Mouse (Mus musculus): ENCODE data around the gene Dusp1. TPM values are rescaled to one million over a fixed set of nuclear protein-coding genes. Genes with fewer than 3 reads are reported as not detected.

Dusp1 gene
- total and polyA plus RNA-seq, 3 experiments = 61.4 to 122 (median 71.3) TPM

DNA sequence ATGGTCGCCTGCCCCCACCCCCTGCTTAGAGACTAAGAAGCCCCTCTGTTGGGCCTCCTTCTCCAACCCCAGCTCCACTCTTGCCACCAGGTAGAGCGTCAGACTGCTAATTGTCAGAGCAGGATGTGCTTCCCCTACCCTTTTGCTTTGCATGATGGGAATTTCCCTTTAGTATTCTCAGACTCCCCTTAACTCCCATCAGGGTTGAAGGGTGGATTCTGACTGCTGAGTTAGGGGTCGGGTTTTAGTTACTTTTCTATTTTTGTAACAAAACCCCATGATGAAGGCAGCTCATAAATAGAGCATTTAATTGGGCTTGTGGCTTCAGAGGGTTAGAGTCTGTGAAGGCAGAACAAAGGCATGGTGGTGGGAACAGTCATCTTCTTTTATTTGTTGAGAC lies 8.9 kb downstream of the Dusp1 start:
- no peak overlapping the region for H3K4me3 ChIP-seq
- intact Hi-C loops (cut with DNase I) = no loop called here
- H3K27me3 ChIP-seq (ENCODE audit: control insufficient read depth, insufficient read depth, low read length) = no peaks in the 10 kb centered on the region
- DNase-seq = no peak
- TF ChIP-seq POLR2A (IDR thresholded peaks at IDR 0.05; ENCODE audit: insufficient read depth, low read depth, low read length) (no peak), CTCF (IDR thresholded peaks at IDR 0.05) (no peak), EP300 (IDR thresholded peaks at IDR 0.05; ENCODE audit: insufficient read depth, low read depth, low read length) (no peak)
- WGBS = 64% methylated on average over 3 of the region's 3 CpGs
- no peak overlapping the region for H3K27ac ChIP-seq
- peaks cover 7% of the 10 kb centered on the region for H3K4me1 ChIP-seq (ENCODE audit: control insufficient read depth, insufficient read depth, low read length)
- H3K36me3 ChIP-seq (ENCODE audit: control insufficient read depth, insufficient read depth, low read length) = no peaks in the 10 kb centered on the region
- no peaks in the 10 kb centered on the region for H3K79me2 ChIP-seq (replicated peaks; ENCODE audit: control insufficient read depth, insufficient read depth, low read length)
- no peak overlapping the region for H3K9ac ChIP-seq (ENCODE audit: low read depth, low read length)

DNA sequence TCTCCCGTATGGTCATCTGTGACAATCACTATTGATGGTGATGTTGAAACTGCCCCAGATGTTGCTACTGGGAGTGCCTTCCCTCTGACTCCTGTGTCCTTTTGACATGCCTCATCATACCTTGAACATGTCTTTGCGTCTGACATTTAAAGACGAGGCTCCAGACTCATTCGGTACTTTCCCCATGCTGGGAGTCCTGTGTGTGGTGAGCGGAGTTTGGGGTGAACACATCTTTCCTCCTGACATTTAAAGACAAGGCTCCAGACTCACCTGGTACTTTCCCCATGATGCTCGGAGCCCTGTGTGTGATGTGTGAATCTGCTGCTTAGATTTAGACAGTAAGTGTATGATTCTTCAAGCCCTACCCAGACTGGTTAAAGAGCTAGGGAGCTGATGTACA lies 10.8 kb downstream of the Dusp1 start:
- Histone ChIP-seq H3K36me3 (ENCODE audit: control insufficient read depth, insufficient read depth, low read length) (no peaks in the 10 kb centered on the region), H3K4me1 (ENCODE audit: control insufficient read depth, insufficient read depth, low read length) (peaks cover 10% of the 10 kb centered on the region), H3K4me3 (no peak overlapping the region), H3K27ac (no peak overlapping the region), H3K27me3 (ENCODE audit: control insufficient read depth, insufficient read depth, low read length) (no peaks in the 10 kb centered on the region), H3K9ac (ENCODE audit: low read depth, low read length) (no peak overlapping the region), H3K79me2 (replicated peaks; ENCODE audit: control insufficient read depth, insufficient read depth, low read length) (no peaks in the 10 kb centered on the region)
- no peak for TF ChIP-seq POLR2A (IDR thresholded peaks at IDR 0.05; ENCODE audit: insufficient read depth, low read depth, low read length)
- TF ChIP-seq CTCF (IDR thresholded peaks at IDR 0.05) = no peak
- intact Hi-C loops (cut with DNase I) = no loop called here
- DNase-seq = no peak
- WGBS = 94% methylated on average over 6 of the region's 6 CpGs

DNA sequence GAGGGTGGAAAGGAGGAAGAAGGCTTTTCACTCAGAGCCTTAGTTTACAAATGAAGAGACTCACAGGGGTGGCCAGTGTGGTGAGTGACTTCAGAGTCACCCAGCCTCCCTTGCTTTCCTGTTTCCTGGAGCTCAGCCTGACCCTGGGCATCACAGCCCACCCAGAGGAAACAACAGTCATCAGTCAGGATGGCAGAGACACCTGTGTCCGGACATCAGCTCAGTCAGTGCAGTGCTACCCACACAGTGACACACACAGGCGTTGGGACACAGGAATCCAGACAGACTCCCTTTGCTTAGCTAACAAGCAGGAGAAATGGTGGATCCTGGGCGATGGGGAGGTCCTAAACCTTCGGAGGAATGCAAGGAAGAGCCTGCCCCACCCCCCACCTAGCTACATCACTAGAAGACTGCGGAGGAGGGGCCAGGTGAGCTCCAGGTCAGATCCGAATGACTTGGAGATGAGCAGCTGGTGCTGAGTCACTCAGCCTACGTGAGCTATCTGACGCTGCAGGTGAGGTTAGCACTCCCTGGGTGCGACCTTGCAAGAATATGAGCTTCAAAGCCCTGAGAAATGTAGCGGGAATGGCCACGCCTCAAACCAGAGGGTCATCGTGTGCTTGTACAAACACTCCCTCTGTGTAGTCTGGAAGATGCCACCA lies 12.6 kb downstream of the Dusp1 start:
- intact Hi-C loops (cut with DNase I) = loop anchor here (2.0 kb wide), 1 partner anchor 34 kb away; no protein-coding TSS in a partner anchor
- H3K9ac ChIP-seq (ENCODE audit: low read depth, low read length) = no peak overlapping the region

DNA sequence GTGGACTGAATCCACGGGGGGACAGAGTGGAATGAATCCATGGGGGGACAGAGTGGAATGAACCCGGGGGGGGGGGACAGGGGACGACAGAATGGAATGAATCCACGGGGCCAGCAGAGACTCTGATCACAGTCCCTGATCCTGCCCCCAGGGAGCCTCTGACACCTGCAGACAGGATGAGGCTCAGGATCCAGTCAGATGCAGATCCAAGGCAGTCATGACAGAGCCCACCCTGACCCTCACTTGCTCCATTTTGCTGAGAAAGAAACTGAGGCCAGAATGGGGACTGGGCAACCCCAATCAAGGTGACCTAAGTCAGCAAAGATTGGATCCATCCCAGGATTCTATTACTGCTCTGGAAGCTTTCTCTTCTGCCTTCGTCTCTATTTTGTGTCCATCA lies 13.4 kb downstream of the Dusp1 start:
- no peaks in the 10 kb centered on the region for H3K36me3 ChIP-seq (ENCODE audit: control insufficient read depth, insufficient read depth, low read length)
- H3K9ac ChIP-seq (ENCODE audit: low read depth, low read length) = no peak overlapping the region
- intact Hi-C loops (cut with DNase I) = loop anchor here (1.0 to 2.0 kb wide), 2 partner anchors 34 to 69 kb away; no protein-coding TSS in a partner anchor
- H3K4me3 ChIP-seq = no peak overlapping the region
- H3K27me3 ChIP-seq (ENCODE audit: control insufficient read depth, insufficient read depth, low read length) = no peaks in the 10 kb centered on the region
- TF ChIP-seq EP300 (IDR thresholded peaks at IDR 0.05; ENCODE audit: insufficient read depth, low read depth, low read length) (no peak), CTCF (IDR thresholded peaks at IDR 0.05) (no peak), POLR2A (IDR thresholded peaks at IDR 0.05; ENCODE audit: insufficient read depth, low read depth, low read length) (no peak)
- no peaks in the 10 kb centered on the region for H3K79me2 ChIP-seq (replicated peaks; ENCODE audit: control insufficient read depth, insufficient read depth, low read length)
- peaks cover 13% of the 10 kb centered on the region for H3K4me1 ChIP-seq (ENCODE audit: control insufficient read depth, insufficient read depth, low read length)
- peak in 1 of 2 experiments; percentile 23 for DNase-seq
- 25% methylated on average over 5 of the region's 5 CpGs for WGBS
- H3K27ac ChIP-seq = peak overlapping the region; percentile 60

More for the DNA sequence above, 12.6 kb downstream of the Dusp1 start:
- 54% methylated on average over 12 of the region's 12 CpGs for WGBS
- DNase-seq = peak in 1 of 2 experiments; percentile 32
- H3K27me3 ChIP-seq (ENCODE audit: control insufficient read depth, insufficient read depth, low read length) = no peaks in the 10 kb centered on the region
- H3K4me3 ChIP-seq = no peak overlapping the region
- peaks cover 13% of the 10 kb centered on the region for H3K4me1 ChIP-seq (ENCODE audit: control insufficient read depth, insufficient read depth, low read length)
- H3K36me3 ChIP-seq (ENCODE audit: control insufficient read depth, insufficient read depth, low read length) = no peaks in the 10 kb centered on the region
- no peaks in the 10 kb centered on the region for H3K79me2 ChIP-seq (replicated peaks; ENCODE audit: control insufficient read depth, insufficient read depth, low read length)
- peak overlapping the region; percentile 60 for H3K27ac ChIP-seq
- no peak for TF ChIP-seq EP300 (IDR thresholded peaks at IDR 0.05; ENCODE audit: insufficient read depth, low read depth, low read length)

DNA sequence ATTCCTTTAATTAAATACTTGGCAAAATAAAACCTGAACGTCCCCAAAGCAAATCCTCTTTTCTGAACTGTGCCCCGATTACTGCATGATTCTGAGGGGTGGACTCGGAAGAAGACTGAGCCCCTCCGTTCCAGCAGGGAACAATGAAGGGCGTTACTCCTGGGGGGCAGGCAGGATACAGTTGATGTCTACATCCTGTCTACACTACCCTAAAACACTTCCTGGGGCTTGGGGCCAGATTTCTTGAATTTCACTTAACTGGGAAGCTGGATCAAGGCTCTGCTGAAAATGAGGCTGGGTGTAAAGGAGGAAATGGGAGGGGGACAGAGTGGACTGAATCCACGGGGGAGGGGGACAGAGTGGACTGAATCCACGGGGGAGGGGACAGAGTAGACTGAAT lies 14.2 kb downstream of the Dusp1 start:
- Histone ChIP-seq H3K27ac (peak overlapping the region; percentile 94), H3K27me3 (ENCODE audit: control insufficient read depth, insufficient read depth, low read length) (no peaks in the 10 kb centered on the region), H3K4me3 (peak overlapping the region; percentile 29), H3K4me1 (ENCODE audit: control insufficient read depth, insufficient read depth, low read length) (peaks cover 13% of the 10 kb centered on the region), H3K36me3 (ENCODE audit: control insufficient read depth, insufficient read depth, low read length) (no peaks in the 10 kb centered on the region), H3K9ac (ENCODE audit: low read depth, low read length) (no peak overlapping the region), H3K79me2 (replicated peaks; ENCODE audit: control insufficient read depth, insufficient read depth, low read length) (no peaks in the 10 kb centered on the region)
- peak; percentile 69 to 81 for DNase-seq
- TF ChIP-seq EP300 (IDR thresholded peaks at IDR 0.05; ENCODE audit: insufficient read depth, low read depth, low read length) (peak; percentile 99), POLR2A (IDR thresholded peaks at IDR 0.05; ENCODE audit: insufficient read depth, low read depth, low read length) (peak; percentile 62; the same call in 1 of the 2 replicates), CTCF (IDR thresholded peaks at IDR 0.05) (no peak)
- WGBS = 37% methylated on average over 7 of the region's 7 CpGs
- intact Hi-C loops (cut with DNase I) = loop anchor here (1.0 to 2.0 kb wide), 5 partner anchors 35 to 82 kb away; no protein-coding TSS in a partner anchor

DNA sequence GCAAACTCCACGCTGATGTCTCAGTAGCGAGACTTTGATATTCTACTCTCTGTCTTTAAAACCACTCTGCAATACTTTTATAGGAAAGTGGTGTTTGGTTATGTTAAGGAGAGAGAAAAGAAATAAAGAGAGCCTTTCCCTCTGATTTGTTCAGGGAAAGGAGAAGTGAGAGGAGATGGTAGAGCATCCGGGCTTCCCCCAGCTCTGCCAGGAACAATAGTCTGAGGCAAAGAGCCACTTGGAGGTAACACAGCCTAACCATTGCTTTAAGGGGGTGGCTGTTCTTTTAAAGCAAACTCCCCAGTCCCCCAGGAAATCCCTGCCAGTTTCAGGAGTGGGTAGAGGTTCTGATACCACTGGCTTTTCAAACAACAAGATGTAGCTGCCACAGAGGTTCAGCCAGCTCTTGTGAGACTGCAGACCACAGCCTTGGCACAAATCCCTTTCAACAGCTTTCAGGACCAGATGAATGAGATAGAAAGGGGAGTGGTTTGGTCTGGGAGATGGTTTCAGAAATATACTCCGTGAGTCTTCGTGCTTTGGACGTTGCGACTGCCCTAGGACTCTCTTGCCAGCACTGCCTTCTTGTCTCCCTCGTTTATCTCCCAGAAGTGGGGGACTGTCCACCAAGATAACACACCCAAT lies 17.5 kb downstream of the Dusp1 start:
- Histone ChIP-seq H3K9ac (ENCODE audit: low read depth, low read length) (no peak overlapping the region), H3K79me2 (replicated peaks; ENCODE audit: control insufficient read depth, insufficient read depth, low read length) (no peaks in the 10 kb centered on the region), H3K4me1 (ENCODE audit: control insufficient read depth, insufficient read depth, low read length) (peaks cover 13% of the 10 kb centered on the region), H3K27ac (peak overlapping the region; percentile 44), H3K4me3 (no peak overlapping the region), H3K27me3 (ENCODE audit: control insufficient read depth, insufficient read depth, low read length) (no peaks in the 10 kb centered on the region), H3K36me3 (ENCODE audit: control insufficient read depth, insufficient read depth, low read length) (no peaks in the 10 kb centered on the region)
- intact Hi-C loops (cut with DNase I) = no loop called here
- no peak for TF ChIP-seq EP300 (IDR thresholded peaks at IDR 0.05; ENCODE audit: insufficient read depth, low read depth, low read length)
- no peak for TF ChIP-seq CTCF (IDR thresholded peaks at IDR 0.05)
- TF ChIP-seq POLR2A (IDR thresholded peaks at IDR 0.05; ENCODE audit: insufficient read depth, low read depth, low read length) = no peak
- WGBS = 37% methylated on average over 8 of the region's 8 CpGs
- no peak for DNase-seq

Data from heart, adult 2 months (tissue).